Mouse (Mus musculus): ENCODE measurements around the gene Btnl6.
"Not testable (repeated sequence)": the region's sequence is repeated elsewhere in the genome, so short reads cannot be mapped to it uniquely, and the experiment has no call there.

The Btnl6 gene

DNA sequence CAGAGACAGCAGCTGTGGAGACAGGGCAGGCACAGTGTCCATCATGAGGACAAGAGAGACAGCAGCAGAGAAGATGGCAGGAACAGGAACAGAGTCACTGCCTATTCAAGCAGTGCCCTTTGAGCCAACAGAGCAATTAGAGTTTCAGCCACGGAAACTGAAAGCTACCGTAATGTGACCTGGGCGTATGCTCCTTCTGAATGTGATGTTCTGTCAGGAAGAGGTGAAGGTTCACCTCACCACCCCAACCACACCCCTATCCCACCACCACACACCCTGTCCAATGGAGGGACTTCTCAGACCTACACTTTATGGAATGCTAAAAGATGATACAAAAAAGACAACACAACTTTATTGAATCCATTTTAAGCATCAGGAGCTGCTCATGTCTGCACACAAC, 19.8 kb downstream of the Btnl6 start:
- not testable (repeated sequence) for DNase-seq (ENCODE audit: low spot score)

DNA sequence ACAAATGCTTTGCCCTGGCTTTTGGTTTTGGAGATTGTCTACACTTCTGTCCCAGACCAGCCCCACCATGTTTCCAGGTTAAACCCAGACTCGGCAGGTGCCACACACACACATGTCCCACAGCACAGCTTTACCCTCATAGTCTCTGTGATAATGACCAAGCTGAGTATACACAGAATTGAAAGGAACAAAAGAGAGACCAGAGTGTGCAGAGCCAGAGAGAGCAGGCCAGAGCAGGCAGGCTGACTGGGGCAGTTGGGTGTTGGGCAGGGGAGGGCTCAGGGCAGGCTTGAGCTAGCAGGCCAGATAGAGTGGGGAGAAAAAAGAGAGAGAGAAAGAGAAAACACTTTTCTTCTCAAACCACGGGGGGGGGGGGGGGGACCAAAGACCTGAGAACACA, 20.6 kb downstream of the Btnl6 start:
- DNase-seq (ENCODE audit: low spot score): no peak

- not testable (repeated sequence) for DNase-seq (ENCODE audit: low spot score)
These were observed 22.0 kb downstream of the Btnl6 start for GRCm38 (mm10) chr17:34495156-34495555.

DNA sequence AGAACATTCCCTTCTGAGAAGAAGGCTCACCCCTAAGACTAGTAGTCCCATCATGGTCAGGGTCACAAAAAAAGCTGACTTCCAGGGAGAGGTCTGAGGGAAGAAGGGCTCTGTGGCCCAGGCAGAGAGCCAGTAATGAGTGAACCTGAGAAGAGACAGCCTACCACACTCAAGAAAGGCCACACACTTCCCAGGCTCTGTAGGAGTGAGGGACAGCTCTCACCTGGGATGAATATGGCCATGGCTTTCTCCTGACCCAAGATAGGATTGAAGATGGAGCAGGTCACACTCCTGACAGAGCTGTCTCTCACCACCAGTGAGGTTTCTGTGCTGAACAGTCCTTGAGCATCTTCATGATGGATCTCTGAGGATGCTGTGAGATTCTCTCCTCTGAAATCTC, 24.4 kb downstream of the Btnl6 start:
- no peak for DNase-seq (ENCODE audit: low spot score)

DNA sequence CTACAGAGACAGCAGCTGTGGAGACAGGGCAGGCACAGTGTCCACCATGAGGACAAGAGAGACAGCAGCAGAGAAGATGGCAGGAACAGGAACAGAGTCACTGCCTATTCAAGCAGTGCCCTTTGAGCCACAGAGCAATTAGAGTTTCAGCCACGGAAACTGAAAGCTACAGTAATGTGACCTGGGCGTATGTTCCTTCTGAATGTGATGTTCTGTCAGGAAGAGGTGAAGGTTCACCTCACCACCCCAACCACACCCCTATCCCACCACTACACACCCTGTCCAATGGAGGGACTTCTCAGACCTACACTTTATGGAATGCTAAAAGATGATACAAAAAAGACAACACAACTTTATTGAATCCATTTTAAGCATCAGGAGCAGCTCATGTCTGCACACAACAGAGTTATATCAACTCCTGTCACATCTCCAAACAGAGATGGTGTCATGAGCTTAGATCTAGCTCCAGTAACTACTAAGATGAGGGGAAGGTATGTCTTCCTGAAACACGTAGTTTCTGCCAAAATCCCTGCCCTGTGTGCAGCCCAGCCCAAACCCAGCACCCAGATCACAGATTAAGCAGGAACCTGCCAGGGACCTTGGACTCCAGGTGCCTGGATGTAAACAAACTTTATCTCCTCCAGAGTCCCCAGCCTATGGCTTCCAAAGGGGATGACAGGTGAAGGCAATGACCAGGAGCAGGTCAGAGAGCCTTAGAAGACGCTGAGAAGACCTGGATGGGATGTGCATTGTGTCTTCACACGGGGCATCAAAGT, 39.7 kb downstream of the Btnl6 start, which contains the start of gene Btnl4:
TSS of gene Btnl4 (minus strand) at position 81 of the 776 bp plus-strand sequence.
- DNase-seq (ENCODE audit: low spot score): not testable (repeated sequence)

- no peak for DNase-seq (ENCODE audit: low spot score)
These were observed 40.7 kb downstream of the Btnl6 start for GRCm38 (mm10) chr17:34476427-34476826.

- DNase-seq (ENCODE audit: low spot score): no peak
These were observed 42.1 kb downstream of the Btnl6 start for GRCm38 (mm10) chr17:34475060-34475459.

DNA sequence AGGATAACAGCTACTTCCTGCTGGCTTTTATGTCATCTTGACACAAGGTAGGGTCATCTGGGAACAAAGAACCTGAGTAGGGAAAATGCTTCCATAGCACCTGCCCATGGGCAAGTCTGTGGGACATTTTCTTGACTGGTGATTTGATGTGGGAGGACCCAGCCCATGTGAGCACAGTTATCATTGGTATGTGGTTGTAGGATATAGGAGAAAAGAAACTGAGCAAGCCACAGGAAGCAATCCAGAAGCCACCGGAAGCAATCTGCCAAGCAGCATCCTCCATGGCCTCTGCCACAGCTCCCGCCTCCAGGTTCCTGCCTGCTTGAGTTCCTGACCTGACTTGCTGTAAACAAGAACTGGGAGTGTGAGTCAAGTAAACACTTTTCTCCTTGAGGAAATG, 46.7 kb downstream of the Btnl6 start:
- no peak for DNase-seq (ENCODE audit: low spot score)

GRCm38 (mm10) chr17:34465906-34466305, 51.2 kb downstream of the Btnl6 start:
- not testable (repeated sequence) for DNase-seq (ENCODE audit: low spot score)

DNA sequence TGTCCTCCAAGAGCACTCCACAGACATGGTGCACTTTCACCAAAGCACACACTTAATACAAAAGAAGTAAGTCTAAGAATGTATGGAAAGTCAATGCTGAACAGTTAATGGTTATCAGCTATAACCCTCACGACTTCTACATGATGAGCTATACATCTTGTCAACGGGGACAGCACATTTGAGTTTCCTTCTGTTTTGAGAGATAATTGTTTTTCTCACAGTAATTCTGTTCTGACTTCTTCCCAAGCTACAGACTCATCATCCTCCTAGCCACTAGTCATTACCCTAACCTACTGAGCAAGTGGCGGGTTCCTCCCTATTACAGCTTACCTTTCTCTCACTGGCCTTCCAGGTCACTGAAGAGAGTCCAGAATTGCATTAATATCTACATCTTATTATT, 57.9 kb downstream of the Btnl6 start:
- no peak for DNase-seq (ENCODE audit: low spot score)
